Mouse (Mus musculus) myocyte (in vitro differentiated cells): ENCODE measurements around the gene Camk1g.

Experiments
- MYOD1 ChIP-seq, 3 experiments: IDR thresholded peaks; one replicate each; pipeline ENCODE4 v1.6.1; 2011; ENCODE audit warnings: control low read depth in 2 of 3, low read depth in 2 of 3, mild to moderate bottlenecking in 2 of 3, moderate library complexity in 1 of 3; ENCODE audit not compliant: insufficient read length in 2 of 3, control insufficient read depth in 1 of 3
- POLR2A ChIP-seq: IDR thresholded peaks from one replicate; pipeline ENCODE4 v1.6.1; 2011; ENCODE audit warnings: low read depth, mild to moderate bottlenecking, control low read depth, moderate library complexity; ENCODE audit not compliant: insufficient read length
- USF1 ChIP-seq: IDR thresholded peaks from one replicate; pipeline ENCODE4 v1.6.1; 2011; ENCODE audit warnings: low read depth, mild to moderate bottlenecking, control low read depth, moderate library complexity

DNA sequence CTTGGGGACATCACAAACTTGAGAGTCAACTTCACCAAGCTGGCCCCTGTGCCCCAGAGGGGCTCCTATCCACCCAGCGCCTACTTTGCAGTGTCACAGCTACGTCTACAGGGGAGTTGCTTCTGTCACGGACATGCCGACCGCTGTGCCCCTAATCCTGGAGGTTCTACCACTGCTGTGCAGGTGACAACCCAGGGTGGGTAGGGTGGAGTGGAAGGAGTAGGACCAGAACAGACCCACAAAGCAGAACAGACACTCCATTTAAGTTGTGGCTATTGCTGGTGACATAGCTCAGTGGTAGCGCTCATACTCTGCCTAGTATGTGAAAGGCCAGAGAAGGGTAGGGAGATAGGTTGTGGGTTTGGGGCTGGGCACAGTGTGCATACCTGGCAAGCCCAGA lies 44.2 kb downstream of the Camk1g start:
- TF ChIP-seq USF1 (no peak), POLR2A (no peak), MYOD1 (IDR thresholded peaks at IDR 0.05; ENCODE audit: control insufficient read depth in 1 of 3, insufficient read length in 2 of 3, low read depth in 2 of 3) (no peak)
